Mouse (Mus musculus) embryonic stem cell, embryonic (primary cell): ENCODE measurements around the gene Sema5a.

Experiments used
- CTCF ChIA-PET, 4 experiments: fragments of 300-600 bp in 2 of 4; fragments of 350-600 bp in 2 of 4; sonication (Branson Sonifier 250); formaldehyde crosslinking; loops; one replicate each; lab custom pipeline; 2022; ENCODE audit warnings: inconsistent platforms in 2 of 4; lab: Charles Lee
- POLR2A ChIA-PET, 4 experiments: fragments of 300-600 bp in 2 of 4; fragments of 350-600 bp in 2 of 4; sonication (Branson Sonifier 250); formaldehyde crosslinking; loops; one replicate each; lab custom pipeline; 2022; ENCODE audit warnings: antibody characterized with exemption in 4 of 4, inconsistent platforms in 1 of 4; lab: Charles Lee

Gene Sema5a

GRCm38 (mm10) chr15:32331037-32331436 is 86.4 kb downstream of the Sema5a start:
- POLR2A ChIA-PET: no interaction called here
- CTCF ChIA-PET: no interaction called here

GRCm38 (mm10) chr15:32333456-32333855 is 88.8 kb downstream of the Sema5a start:
- ChIA-PET CTCF (no interaction called here), POLR2A (no interaction called here)

- POLR2A ChIA-PET: no interaction called here
- CTCF ChIA-PET: no interaction called here
Observed at GRCm38 (mm10) chr15:32337810-32338209, 93.2 kb downstream of the Sema5a start.

- CTCF ChIA-PET: no interaction called here
- POLR2A ChIA-PET: no interaction called here
Observed at GRCm38 (mm10) chr15:32338721-32339290, 94.2 kb downstream of the Sema5a start.

GRCm38 (mm10) chr15:32339426-32339825 is 94.8 kb downstream of the Sema5a start:
- ChIA-PET POLR2A (interaction anchor here in 1 of 4 experiments (0.7 kb wide), 1 partner anchor 26 kb away, joined by 4 read pairs; no protein-coding TSS in a partner anchor), CTCF (no interaction called here)

GRCm38 (mm10) chr15:32341423-32341822 is 96.8 kb downstream of the Sema5a start:
- ChIA-PET POLR2A (no interaction called here), CTCF (no interaction called here)

GRCm38 (mm10) chr15:32343544-32343943 is 98.9 kb downstream of the Sema5a start:
- ChIA-PET CTCF (no interaction called here), POLR2A (no interaction called here)

- POLR2A ChIA-PET: no interaction called here
- CTCF ChIA-PET: no interaction called here
Observed at GRCm38 (mm10) chr15:32347315-32347714, 102.7 kb downstream of the Sema5a start.

- CTCF ChIA-PET: interaction anchor here in 1 of 4 experiments (1.0 kb wide), 1 partner anchor 103 kb away, joined by 3 read pairs; no protein-coding TSS in a partner anchor
- POLR2A ChIA-PET: interaction anchor here in 1 of 4 experiments (1.2 kb wide), 1 partner anchor 105 kb away, joined by 3 read pairs; the partner anchor contains the start of gene Sema5a
Observed at GRCm38 (mm10) chr15:32349276-32349675, 104.7 kb downstream of the Sema5a start.

DNA sequence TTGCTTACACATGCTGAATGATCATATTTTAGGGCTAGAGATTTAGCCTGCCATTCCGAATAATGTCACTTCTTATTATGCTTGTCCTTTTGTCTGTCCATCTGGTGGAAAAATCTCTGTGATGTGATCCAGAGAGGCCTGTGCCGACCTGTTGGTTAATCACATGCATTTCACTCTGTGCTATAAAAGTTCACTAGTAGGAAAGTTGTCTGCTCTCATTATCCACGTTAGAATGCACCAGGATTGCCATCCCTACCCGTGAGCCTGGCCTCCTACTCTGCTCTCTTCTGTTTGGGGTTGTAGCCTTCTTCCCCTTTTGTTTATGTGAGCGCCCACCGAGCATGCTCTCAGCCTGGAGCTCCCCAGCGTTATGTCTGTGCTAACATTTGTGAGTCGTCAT is 108.4 kb downstream of the Sema5a start:
- CTCF ChIA-PET: no interaction called here
- POLR2A ChIA-PET: no interaction called here

DNA sequence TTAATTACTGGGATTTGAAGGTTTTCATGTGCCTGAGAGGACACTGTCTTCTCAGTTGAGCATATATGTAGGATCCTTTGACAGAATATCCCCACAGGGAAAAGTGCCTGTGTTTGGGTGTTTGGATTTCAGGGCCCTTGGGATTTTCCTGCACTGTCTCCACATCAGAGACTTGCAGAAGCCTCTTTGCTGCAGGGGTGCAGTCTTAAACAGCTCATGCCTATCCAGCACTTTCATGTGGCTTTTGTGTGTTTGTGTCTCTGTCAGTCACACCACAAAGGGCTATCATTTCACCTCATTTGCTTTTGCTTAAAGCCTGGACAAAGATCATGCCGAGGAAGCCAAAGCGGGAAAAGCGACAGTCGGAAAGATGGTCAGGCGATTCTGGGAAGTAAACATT is 108.9 kb downstream of the Sema5a start:
- POLR2A ChIA-PET: no interaction called here
- CTCF ChIA-PET: no interaction called here

DNA sequence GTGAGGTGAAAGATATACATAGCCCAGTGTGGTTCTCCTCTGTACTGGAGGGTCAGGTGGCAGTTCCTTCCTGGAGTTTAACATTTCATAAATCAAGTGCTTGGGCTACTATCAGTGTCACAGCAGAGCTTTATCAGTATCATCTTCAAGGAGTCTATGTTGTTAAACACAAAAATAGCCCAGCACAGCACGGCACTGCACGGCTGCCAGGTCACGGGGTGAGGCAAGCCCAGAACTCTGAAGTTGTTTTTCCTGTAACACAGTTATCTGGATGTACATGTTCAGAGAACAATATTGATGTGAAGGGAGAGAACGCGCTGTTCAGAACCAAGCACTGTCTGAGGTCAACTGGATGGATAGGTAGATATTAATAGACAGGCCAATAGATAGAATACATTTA is 112.2 kb downstream of the Sema5a start:
- CTCF ChIA-PET: no interaction called here
- POLR2A ChIA-PET: interaction anchor here in 2 of 4 experiments (0.6 to 0.7 kb wide), 2 partner anchors 65 to 579 kb away, joined by 4 read pairs; no protein-coding TSS in a partner anchor

GRCm38 (mm10) chr15:32367841-32368240 is 123.2 kb downstream of the Sema5a start:
- ChIA-PET POLR2A (interaction anchor here in 1 of 4 experiments (0.7 kb wide), 1 partner anchor 170 kb away, joined by 3 read pairs; no protein-coding TSS in a partner anchor), CTCF (no interaction called here)

DNA sequence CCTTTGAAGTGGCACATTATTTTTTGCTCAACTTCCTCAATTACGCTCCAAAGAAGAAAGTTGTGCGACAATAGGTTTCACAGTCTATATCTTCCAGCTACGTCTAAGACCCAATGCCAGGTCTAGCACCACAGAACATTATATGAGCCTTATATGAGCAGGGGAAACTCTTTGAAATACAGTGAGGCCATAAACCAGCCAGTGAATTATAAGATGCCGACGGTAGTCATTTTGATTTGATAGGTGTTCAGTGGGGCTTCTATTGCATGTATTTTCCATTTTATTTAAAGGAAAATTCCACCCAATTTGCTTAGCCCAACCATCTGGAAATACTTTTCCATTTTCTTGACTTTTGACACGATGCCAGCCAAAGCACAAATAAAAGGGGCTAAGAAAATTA is 126.3 kb downstream of the Sema5a start:
- POLR2A ChIA-PET: no interaction called here
- CTCF ChIA-PET: no interaction called here

- CTCF ChIA-PET: no interaction called here
- POLR2A ChIA-PET: no interaction called here
Observed at GRCm38 (mm10) chr15:32371385-32371784, 126.8 kb downstream of the Sema5a start.

- POLR2A ChIA-PET: interaction anchor here in 1 of 4 experiments (0.7 kb wide), 1 partner anchor 48 kb away, joined by 3 read pairs; no protein-coding TSS in a partner anchor
- CTCF ChIA-PET: interaction anchor here in 1 of 4 experiments (0.7 kb wide), 1 partner anchor 364 kb away, joined by 3 read pairs; no protein-coding TSS in a partner anchor
Observed at GRCm38 (mm10) chr15:32376326-32376725, 131.7 kb downstream of the Sema5a start.

DNA sequence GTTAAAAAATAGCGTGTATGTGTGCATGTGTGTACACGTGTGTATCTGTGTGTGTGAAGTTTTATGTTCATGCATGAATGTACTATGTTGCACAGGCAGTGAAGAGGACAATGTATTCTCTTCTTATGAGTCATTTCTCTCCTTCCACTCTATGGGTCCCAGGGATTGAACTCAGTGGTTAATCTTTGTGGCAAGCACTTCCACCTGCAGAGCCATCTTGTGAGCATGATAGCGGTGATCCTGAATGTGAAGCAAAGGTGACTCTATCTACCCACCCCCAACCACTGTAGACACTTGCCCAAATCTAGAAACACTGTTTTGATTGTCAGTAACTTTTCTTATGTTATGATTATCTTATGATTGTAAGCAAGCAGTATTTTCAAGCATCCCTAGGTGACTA is 133.2 kb downstream of the Sema5a start:
- CTCF ChIA-PET: no interaction called here

GRCm38 (mm10) chr15:32380311-32380710 is 135.7 kb downstream of the Sema5a start:
- ChIA-PET CTCF (no interaction called here), POLR2A (no interaction called here)

More for the DNA sequence above, 133.2 kb downstream of the Sema5a start:
- POLR2A ChIA-PET: no interaction called here

- ChIA-PET POLR2A (no interaction called here), CTCF (no interaction called here)
Observed at GRCm38 (mm10) chr15:32382930-32383481, 138.4 kb downstream of the Sema5a start.

DNA sequence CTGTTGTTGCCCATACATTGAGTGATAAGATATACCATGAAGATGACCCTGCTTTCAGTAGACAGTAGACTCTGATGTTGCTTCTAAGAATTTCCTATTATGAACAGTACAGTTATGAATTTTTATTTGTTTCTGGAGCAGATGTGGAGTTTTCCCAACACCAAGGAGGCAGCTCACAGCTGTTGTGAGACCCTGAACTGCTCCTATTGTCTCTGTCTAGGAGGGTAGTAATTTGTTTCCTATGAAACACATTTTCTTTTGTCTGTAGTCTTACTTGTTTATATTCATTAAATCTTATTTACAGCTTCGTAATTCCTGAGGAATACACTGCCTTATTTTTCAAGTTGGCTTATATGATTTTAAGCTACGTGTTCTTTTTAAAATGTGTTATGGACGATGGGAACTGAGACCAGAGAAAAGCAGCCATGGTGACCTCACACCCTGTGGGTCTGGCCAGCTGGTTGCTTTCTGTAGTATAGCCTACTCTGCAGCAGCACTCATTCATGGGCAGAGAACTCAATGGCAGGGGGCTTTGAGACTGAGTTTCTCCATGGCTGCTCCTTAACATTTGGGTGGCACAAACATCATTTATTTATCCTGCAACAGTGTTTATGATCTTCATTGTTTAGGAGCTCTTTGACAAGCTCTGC is 151.8 kb downstream of the Sema5a start:
- POLR2A ChIA-PET: no interaction called here
- CTCF ChIA-PET: no interaction called here
